Mouse (Mus musculus) brain, embryonic 18.5 days (tissue): ENCODE measurements around the gene Acoxl.
"Not testable (repeated sequence)": the region's sequence is repeated elsewhere in the genome, so short reads cannot be mapped to it uniquely, and the experiment has no call there.

Source experiments
- DNase-seq: peaks from one replicate; pipeline ENCODE4 v3.0.0-alpha.2; 2012; ENCODE audit warnings: low read depth, low spot score

The Acoxl gene

DNA sequence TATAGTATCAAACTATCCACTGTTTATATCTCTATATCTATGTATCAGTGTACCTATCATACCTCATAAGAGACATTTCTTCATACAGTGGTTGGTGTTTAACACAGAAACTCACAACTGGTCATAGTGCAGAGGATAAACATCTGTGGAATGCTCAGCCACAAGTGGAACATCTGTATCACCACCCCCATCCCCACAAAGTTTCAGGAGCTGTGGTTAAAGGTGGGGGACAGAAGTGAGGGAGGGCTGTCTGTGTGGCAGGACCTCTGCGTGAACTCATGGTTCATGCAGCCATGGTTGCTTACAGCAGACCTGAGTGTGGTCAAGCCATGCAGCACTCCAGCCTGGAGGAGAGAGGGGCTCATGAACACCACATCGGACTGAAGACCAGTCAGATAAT is 234.9 kb downstream of the Acoxl start:
- no peak for DNase-seq

DNA sequence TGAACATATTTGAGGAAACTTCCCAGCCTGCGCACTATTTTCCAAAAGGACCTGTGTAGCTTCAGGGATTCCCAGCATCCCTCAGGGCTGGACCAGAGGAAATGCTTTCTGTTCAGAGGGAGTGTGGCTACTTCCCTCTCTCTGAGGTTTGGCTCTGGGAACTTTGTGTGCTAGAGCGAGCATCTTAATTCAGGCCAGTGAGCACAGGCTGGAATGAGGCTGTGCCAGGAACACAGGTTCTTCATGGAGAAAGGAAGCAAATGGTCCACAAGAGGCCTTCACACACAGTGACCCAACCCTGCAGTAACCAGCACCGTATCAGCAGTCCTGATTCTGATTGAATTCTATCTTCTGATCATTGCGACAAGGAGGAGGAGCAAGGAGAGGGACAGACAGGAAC is 238.3 kb downstream of the Acoxl start:
- DNase-seq = no peak

DNA sequence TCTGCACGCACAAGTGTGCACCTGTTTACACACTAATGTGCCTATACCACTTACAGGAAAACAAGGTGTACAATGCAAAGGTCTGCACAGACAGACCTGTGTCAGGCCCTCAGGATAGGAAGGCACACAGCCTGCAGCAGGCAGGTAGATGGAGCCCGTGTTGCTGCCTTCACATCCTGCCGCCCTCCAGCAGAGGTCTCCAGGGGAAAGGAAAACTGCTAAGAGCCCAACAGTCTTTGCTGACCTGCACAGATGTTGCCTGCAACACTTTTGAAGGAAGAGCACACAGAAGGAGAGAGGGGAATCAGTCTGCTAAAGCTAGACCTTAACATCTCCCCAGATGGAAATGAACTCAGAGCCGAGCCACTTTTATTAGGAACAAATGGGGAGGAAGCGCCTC is 240.2 kb downstream of the Acoxl start:
- DNase-seq = peak; percentile 18

DNA sequence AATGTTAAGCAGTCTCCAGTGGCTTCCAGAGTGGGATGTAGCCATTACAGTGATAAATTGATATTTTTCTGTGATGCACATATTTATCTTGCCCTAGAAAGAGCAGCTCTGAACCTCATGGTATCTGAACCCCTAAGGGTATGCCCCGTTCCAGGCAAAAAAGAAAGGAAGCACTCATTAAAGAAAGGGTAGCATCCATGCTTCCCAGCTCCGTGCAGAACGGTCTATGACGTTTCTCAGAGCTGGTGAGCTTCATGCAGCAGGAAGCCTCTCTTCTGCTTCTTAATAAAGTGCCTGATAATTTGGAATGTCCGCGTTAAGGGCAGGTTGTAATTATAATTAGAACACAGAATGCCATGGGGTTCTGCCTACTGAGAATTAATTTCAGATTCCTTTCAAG is 240.6 kb downstream of the Acoxl start:
- no peak for DNase-seq

DNA sequence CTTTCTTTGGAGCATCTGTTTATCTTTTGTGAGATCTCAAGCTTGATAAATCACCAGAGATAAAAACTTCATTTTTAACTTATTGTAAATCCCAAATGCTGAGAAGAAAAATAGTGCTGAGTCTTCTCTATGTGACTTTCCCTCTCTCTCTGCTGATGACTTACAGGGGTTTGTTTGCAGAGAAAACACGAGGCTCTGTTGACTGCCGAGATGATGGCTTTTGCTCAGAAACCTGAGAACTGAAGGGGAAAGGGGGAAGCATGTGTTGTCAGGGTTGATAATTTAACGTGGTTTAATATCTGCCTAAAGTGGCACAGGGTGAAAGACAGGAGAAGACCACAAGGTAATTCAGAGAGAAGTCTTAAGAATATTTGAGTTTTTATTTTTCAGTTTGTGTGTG is 245.2 kb downstream of the Acoxl start:
- no peak for DNase-seq

DNA sequence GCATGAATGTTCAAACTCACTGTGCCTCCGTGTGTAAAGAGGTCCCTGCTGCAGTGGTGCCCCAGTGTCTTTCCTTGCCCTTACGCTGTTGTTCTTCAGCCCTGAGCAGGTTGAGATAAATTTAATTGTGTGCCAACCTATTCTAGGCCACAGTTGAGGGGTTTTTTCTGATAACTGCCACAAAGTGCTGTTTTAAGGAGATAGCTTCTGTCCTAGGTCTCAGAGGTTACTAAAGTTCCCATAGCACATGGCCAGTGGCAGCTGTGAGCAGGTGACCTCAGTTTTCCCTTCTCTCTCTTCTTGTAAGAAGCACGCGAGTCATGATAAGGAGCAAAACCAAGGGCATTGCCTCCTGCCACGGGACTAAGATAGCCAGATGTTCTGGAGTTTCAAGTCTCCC is 245.9 kb downstream of the Acoxl start:
- DNase-seq = no peak

DNA sequence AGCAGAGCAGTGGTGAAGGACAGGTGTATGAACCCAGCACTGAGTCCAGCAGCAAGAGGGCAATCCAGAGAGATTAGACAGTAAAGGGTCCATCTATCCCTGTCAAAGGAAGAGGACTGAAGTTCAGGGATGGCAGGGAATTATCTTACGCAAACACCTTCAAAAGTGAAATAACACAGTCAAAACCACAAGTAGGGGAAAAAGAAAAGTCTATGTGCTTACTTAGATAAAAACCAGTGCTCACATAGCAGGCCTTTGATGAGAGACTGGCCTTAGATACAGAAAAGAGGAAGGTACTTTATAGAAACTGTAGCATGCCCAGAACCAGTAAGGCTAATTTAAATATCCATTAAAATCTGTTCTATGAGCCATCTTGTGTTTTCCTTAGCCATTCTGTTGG is 246.8 kb downstream of the Acoxl start:
- no peak for DNase-seq

DNA sequence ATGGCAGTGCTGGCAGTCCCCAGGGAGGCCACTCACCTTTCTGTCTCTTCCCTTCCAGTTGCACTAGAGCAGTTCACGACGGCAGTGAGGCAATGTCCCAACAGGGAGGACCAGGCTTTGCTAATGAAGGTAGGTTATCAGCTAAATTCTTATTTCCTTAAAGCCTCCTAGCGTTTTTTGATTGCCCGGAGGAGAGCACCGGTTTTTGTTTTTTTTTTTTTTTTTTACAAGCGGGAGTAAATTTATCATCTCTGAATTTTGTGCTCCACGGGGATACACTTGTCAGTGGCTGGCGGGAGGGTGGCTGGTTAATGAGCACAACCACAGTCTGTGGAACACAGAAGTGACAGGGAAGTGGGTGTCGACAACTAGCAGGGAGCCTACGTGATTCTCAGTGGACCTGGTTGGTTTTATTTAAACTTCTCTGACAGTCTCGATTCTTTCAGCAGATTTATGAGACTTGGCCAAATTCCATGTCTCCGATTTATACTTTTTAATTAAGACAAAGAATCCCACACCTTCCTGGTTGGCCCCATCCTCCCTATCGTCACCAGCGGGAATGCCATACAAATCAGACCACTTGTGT is 247.7 kb downstream of the Acoxl start:
- DNase-seq = no peak

DNA sequence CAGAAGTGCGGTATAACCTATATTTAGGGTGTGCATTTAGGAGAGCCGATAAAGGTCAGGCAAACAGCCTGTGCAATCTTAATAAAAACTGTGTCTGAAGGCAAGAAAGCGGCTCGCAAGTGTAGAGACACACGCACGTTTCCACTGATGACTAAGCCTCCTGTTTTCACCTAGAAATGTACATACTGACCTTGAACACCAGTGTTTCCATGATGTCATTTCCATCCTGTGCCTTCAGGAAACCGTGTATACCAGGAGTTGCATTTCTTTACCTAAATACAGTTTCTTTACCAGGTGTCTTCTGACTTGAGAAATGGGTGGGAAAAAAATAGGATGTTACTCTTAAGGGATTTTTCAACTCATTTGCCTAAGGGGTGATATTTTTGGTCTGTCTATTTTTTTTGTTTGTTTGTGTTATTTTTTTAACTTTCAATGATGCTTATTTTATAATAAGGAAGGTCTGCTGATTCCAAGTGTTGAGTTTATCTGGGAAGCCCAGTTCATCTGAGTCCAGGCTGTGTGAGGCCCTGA is 248.4 kb downstream of the Acoxl start:
- DNase-seq = no peak

DNA sequence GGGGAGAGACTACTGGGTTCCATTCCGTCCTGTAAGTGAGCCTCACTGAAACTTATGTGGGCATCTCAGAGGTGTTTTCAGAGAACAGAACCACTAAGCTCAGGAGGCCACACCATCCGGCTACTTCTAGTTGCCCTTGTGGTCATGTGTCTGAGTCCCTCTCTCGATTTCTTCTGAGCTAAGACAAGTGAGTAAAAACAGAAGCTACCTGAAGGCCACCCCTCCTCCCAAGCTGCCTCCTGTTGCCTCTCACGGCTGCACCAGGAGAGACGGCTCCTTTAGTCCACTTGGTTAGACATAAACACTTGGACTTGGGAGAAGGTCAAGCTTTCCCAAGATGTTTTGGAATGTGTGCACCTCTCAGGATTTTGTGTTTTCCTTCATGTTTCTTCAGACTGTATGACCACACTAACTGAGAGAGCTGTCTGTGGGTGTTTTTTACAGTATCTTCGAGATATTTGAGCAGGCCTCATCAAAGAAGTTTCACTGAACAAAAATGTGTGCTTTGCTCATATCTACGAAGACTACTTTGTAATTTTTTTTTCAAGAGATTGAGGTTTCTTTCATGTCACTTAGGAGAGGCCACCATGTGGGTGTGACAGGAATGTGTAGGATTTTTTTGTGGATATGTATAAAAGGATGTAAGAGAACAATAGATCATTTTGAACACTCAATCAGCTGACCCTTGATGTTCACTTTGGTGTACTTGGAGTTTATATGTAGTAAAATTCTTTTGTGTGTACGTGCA is 249.3 kb downstream of the Acoxl start:
- no peak for DNase-seq

DNA sequence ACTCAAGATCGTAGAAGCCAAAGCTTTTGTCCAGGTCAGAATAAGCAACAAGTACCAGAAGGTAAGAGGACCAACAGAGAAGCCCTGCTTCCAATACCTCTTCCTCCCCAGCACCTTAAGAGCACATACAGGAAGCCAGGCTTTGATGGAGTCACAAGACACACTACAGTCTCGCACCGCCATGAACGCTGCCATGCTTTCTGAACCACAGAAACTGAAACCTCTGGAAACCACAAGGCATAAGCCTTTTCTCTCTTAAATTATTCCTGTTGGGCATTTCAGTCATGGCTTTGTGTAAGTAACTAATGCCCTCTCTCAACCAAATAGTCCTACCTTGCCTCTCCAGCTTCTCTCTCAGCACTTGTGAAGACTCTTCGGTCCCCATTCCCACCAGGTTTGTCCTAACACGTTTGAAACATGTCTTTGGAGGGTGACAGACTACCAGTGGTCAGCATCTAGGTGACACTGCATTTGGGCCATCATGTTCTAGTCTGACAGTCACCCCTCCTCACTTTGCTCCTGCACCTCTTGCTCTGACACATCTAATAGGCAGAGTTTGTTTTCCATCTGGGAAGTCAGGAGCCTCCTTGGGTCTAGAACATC is 251.7 kb downstream of the Acoxl start:
- DNase-seq = no peak

DNA sequence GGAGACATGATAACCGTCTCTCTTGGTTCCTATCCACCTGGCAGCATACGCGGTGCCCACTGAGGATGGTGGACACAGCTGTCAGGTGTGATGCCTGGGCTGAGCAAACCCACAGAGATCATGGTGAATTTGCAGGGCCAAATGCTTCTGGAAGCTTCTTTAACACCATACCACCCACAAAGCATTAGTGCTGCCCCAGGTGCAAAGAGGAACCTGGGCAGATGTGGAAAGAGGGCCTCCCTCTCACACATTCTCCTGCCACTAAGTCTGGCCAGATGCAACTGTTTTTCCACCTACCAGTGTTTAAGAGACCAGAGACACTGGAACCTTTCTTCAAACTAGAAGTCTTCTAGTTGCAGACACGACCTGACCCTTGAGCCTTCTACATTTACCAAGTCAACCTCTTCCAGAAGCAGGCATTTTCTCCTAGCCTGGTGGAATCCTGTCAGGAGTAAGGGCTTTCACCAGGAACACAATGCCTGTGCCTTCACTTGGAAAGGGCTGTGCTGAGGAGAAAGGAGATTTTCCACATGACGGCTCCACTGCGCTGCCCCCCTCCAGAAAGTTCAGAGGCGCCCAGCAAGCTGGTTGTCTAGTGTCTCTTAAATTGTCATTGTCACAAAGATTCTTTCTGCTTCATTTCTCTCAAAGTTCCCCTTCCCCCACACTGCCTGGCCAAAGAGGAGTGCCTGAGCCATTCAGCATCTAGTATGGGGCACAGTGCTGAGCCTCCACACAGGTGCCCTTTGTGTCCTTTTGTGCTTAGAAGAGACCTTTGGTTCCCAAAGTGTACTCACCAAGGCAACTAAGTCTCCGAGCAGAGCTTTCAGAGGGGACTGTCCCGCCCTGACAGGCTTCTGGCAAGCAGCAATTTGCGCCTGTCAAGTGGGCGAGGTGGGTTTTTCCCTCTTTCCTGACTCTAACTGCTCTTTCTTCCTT is 253.0 kb downstream of the Acoxl start:
- DNase-seq = no peak

DNA sequence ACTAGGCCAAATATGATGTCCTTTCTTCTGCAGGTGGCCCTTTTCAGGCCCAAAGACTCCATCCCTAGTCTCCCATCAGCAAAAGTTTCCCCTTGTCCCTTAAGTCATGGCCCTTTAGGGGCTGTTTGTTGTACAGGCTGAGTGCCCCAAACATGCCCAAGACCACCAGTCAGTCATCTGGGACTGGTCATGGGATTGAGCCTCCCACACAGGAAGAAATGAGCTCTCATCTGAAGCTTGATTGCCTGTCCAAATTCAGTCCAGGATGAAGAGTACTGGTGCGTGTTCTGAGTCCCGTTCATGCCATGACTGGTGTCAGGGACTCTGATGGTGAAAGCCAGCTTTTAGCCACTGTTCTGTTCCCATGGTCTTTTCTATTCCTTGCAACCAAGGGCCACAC is 253.8 kb downstream of the Acoxl start:
- no peak for DNase-seq

DNA sequence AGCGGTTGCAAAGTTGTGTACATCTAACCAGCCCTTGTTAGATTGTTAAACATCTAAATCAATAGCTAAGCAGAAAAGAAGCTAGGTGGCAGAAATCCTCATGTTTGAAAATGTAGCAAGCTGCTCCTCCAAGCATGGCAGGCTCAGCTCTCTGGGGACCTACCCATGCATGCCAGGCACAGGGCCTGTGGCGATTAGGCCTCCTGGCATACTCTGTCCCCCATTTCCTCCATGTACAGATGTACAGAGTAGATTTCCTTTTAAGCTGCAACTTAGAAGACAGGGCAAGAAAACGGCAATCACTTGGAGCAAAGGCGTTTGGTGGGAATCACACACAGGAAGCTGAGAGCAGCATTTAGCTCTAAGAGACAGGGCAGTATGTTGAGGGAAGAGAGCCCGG is 255.5 kb downstream of the Acoxl start:
- DNase-seq = no peak

DNA sequence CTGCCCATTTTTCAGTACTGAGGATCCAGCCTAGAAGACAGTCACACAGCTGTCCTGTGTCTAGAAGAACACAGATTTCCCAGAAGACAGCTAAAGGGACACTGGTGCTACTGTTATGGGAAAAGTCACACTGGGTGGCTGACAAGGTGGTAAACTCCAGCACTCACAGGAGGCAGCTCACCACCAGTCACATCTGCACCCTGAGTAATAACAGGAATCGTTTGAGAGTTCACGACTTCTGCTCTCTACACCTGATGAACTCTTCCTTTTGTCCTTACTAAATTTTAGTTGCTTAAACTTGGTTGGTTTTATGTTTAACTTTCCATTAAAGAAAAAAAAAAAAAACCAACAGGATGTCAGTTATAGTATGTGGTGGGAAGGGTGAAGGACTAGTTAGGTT is 255.9 kb downstream of the Acoxl start:
- DNase-seq = no peak

DNA sequence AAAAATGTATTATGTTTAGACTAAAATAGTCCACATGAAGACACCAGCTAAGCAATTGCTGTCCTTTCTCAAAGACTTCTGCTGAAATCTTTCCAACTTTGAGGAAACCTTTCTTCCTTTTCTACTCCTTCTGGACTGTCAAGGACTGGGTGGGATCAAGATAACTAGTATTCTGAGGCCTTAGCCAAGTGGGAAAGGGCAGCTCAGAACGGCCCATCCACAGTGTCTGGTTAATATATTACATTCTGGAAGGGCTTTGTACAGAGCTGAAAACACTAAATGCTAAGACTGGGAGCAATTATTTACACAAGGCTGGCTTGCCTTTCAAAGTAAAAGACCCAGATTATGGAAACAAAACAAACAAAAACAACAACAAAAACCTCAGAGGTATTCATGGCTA is 256.6 kb downstream of the Acoxl start:
- DNase-seq = no peak

DNA sequence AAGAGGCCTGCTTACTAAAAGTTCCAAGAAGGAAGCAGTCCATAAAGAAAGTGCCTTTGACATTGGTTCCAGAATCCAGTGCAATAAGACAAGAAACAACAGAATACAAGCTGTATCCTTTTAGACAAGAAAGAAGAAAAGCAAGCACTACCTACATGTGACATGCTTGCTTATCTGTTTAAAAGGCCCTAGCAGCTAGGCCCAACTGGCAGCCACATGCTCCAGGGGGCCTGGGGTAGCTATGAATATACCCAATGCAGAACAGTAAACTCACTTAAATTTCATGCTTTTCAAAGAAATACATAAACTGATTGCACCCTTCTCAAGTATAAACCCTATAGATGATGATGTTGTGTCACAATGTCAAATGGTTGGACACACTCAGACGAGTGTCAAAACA is 257.4 kb downstream of the Acoxl start:
- no peak for DNase-seq

DNA sequence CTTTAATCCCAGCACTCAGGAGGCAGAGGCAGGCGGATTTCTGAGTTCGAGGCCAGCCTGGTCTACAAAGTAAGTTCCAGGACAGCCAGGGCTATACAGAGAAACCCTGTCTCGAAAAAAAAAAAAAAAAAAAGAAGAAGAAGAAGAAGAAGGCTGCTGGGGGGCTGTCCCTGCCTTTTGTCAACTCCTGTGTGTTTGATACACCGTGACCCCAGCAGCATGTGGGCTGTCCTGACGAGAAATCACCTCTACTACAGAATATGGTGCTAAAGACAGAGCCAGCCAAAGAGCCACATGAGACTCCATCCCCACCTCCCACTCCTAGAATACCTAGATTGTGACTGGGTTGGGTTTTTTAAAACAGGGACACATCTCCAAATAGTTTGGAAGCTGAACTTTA is 259.4 kb downstream of the Acoxl start:
- not testable (repeated sequence) for DNase-seq

DNA sequence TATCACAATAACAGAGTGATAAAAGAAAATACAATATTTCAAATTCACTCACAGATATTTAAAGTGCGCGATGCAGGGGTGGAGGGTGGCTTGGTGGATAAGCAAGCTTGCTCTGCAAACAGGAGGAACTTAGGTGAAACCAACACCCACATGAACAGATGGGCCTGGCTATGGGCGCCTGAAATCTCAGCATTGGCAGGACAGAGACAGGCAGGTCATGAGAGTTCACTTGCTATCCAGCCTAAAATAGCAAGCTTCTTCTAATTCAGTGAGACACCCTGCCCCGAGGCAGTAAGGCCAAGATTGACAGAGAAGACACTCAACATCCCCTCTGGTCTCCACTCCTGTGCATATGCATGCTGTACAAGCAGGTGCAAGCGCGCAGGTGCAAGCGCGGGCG is 263.4 kb downstream of the Acoxl start:
- no peak for DNase-seq

DNA sequence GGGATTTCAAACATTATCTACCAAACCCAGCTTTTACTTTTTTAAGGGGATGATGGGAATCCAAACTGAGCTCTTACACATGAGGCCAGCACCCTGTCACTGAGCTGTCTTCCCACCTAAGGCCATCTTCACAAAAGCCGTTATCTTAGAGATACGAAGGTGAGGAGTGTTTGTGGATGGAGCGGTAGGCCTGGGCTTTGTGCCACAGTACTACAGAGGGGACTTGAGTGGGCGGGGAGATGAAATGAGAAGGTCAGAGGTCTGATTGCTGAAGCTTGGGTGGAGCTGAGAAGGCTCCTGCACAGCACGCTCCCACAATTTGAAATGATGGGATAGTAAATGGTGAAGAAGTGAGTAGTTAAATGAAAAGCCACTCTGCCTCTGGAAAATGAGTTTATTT is 266.1 kb downstream of the Acoxl start:
- no peak for DNase-seq

DNA sequence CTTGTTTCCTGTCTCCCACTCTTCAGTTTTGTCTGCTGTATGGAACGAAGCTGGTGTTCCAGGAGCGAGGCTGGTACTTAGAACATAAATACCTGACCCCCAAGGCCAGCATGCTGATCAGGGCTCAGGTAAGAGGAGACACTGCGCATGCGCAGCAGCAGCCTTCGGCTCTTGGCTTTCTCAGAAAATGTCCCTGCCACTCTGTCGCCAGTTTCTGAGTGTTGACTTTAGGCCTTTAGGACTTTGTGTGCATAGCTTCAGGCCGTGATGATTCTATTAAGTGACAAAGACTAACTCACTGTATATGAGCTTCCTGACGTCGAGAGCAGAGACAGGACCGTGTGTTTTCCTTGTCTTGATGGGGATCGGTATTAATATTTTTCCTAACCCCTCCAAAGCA is 267.0 kb downstream of the Acoxl start:
- DNase-seq = no peak

DNA sequence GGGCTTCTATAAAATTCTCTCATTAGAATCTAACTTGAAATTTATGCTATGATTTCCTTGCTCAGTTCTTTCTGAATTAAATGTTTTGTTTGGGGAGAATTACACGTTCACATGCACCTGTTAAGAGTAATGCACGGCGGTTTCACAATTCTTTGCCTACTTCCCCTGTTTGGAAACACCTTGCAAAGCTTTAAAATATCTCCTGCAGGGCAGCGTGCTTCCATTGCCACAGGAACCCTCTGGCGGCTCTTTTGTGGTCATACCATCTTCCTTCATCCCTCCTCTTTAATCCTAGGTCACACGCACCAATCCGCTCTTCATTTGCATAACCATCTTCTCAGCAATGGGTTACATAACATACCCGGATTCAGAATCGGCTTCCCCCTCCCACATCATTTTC is 272.9 kb downstream of the Acoxl start:
- no peak for DNase-seq
